Mouse (Mus musculus) urinary bladder, postnatal 25 days (tissue): ENCODE results near the gene Mapk12.
A peak's percentile ranks its signal among the peaks of the same experiment; 100 is the strongest.

Source experiments
- DNase-seq: peaks from one replicate; pipeline ENCODE4 v3.0.0; 2022; ENCODE audit warnings: low spot score

The Mapk12 gene

DNA sequence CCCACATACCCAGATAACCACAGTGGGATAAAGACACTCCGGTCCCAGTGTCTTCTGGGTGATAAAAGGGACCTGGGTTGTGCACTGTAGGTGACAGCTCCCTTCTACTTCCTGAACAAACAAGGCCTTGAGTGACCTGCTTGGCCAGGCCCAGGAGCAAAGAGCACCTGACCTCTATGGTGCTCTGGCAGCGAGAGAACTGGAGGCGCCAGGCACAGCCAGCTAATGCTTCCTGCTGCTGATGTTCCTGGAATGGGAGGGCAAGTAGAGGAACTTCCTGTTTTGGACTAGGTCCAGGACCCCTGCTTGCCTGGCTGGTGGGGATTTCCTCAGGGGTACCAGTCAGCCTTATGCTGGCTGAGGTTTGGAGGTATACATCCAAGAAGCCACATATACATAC, 29.6 kb upstream of the Mapk12 start:
- DNase-seq = no peak

GRCm38 (mm10) chr15:89169431-89169830, 28.9 kb upstream of the Mapk12 start:
- DNase-seq = peak; percentile 70

DNA sequence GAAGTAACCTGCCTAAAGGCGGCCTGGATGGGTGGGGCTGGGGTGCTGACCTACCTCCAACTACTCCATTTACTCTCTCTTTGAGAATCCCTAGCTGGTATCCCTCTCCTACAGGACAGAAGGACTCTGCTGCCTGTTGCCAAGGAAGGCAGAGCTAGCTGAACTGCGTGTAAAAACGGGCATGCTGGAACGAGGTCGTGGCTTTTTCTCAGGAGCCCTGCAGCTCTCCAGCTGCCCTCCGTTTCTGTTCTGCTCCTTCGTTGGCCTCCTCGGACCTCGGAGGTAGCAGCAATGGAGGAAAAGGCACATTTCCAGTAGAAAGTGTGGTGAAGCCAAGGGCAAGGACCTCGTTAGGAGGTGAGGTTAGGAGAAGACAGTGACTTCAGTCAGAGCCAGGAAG, 28.4 kb upstream of the Mapk12 start:
- no peak for DNase-seq

- DNase-seq = no peak
Measured at GRCm38 (mm10) chr15:89165478-89165877, 25.0 kb upstream of the Mapk12 start.

GRCm38 (mm10) chr15:89161397-89161796, 20.9 kb upstream of the Mapk12 start:
- DNase-seq = no peak

DNA sequence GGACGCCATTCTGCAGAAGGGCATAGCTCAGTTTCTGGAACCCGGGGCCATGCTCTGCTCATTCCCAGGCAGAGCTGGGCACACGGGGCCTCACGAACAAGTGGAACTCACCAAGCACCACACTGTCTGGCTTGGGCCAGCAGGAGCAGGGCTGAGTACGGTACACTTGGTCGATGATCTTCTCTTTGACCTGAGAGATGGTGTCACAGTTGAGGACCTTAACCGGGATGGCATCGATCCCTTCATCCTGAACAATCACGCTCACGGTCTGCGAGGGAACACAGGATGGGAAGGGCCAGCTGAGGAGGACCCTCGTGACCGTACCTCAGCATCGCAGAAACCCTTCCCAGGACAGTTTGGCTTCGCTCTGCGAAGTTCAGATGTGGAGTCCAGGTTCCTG, 18.0 kb upstream of the Mapk12 start:
- no peak for DNase-seq

DNA sequence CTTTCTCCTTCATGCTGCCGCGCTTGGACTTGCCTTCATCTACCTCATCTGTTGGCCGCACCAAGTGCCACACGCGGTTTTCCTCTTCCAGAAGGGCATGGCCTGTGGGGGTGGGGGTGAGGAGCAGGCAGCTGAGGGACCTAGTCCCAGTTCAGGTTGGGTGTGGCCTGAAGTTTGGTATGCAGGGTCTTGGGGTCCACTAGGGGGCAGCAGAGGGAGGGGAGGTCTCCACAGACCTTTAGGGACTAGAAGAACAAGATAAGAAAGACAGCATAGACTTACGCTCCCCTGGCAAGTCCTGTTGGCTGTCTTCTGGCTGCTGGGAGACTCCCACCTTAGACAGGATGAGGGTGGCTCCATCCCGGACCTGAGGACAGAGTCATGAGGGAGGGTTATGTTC, 17.5 kb upstream of the Mapk12 start:
- peak; percentile 64 for DNase-seq

GRCm38 (mm10) chr15:89152312-89152711, 11.8 kb upstream of the Mapk12 start:
- no peak for DNase-seq

- DNase-seq = no peak
Measured at GRCm38 (mm10) chr15:89150041-89150390, 9.5 kb upstream of the Mapk12 start.

DNA sequence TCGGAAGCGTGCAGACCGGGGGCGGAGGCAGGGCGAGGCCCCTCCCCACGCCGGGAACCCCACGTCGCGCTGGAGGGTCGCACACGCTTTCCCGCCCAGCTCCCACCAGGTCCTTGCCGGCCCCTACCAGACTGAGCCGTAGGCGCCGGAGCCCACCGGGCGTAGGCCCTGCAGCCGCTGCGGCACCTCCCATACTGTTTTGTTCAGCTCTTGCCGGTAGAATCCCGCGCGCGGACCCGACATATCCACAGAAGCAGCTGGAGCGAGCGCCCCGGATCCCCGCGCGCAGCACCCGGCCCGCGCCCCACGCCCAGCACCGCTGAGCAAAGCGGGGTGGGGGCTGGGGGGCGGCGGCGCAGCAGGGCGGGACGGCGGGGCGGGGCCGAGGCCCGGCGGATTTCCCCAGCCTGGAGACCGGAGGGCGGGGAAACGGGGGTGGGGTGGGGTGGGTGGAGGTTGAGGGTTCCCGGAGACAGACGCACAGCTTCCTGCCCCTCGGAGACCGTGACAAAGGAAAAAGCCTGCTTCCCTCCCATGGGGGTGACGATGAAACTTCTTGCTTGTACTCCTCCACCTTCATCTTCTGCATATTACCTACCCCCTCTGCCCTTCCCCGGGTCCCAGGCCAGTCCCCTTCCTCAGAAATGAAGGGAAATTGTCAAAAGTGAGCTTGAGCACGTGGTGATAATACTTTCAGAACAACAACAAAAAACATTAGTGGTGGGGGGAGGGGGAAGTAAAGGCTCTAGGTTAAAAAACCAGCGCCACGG, 9.0 kb upstream of the Mapk12 start, which contains the start of gene Mapk11:
Mapk11 (minus strand) TSS at position 358 of the 770 bp plus-strand sequence.
- DNase-seq = no peak

DNA sequence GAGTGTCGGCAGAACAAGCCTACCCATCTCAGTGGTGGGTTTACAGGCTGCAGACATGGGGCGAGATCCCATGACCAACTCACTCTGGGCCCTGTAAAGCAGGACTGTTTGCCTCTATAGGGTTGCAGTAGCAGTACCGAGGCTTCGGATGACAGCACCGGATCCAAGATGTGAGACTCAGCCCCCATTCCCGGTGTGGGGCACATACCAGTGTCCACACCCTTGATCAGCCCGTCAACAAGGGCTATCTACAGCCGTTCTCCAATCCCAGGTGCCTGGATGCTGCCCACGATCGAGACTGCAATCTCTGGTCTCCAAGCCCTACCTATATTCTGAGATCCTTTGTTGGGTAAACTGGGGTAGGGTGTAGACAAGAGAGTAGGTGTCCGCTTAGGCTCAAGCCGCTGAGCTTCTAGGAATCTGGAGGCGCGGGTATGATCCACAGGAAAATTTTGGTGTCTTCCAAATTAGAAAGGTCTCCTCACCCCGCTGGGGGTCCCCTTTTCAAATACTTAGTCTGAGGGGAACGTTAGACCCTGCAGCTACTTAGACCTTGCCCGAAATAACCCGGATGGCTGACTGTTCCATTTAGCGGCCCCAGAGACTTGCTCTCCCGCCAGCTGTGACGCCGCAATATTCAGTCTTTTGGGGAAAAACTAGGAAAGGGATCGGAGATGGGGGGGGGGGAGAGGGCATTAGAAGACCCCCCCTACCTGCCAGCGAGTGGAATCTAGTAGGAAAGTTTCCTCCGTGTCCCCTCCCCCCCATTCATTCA, 8.2 kb upstream of the Mapk12 start:
- no peak for DNase-seq

DNA sequence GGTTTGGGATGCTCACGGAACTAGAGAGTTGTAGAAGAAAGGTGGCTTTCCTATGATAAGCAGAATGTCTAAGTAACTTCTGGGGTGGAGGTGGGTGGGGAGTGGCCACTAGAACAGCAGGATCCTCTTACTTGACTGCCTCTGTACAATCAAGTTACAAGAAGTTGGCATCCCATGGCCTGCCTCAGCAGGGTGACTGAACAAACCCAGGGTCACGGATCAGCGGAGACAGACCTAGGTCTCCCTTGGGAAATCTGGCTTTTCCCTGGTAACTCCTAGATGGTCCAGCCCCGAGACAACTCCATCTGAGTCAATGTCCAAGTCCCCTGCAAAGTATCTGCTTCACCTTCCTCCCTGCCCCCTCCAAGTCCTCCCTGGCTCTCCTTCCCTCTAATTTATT, 7.4 kb upstream of the Mapk12 start:
- no peak for DNase-seq

DNA sequence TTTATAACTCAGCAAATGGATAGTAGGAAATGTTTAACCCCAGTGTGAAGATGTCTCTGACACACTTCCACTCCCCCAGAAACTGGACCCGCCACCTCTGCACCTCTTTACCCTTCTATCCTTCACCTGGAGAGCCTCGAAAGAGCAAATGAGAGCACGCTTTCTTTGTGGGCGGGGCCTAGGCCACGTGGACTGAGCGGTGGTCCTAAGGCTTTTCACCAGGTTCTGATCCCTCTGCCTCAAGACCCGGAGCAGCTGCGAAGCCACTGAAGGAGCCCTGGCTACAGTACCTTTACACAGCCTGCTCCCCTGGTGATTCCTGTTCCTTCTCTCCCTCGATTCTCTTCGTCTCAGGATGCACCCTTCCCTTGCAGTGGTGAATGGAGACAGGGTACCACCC, 7.0 kb upstream of the Mapk12 start:
- no peak for DNase-seq

DNA sequence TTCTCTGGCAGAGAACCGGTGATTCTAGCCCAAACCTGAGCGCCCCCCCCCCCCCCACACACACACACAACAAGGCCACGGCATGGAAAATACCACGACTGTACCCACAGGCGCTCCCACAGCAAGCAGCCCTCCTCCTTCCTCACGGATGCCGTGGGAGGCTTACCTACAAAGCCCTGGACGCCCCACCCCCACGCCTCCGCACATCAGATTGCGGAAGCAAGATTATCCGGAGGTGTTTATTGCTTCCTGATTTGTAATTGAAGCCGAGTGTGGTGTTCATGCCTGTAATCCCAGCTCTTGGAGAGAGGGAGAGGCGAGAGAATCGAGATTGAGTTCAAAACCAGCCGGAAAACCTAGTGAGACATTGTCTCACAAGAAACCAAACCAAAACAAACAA, 6.5 kb upstream of the Mapk12 start:
- DNase-seq = no peak

DNA sequence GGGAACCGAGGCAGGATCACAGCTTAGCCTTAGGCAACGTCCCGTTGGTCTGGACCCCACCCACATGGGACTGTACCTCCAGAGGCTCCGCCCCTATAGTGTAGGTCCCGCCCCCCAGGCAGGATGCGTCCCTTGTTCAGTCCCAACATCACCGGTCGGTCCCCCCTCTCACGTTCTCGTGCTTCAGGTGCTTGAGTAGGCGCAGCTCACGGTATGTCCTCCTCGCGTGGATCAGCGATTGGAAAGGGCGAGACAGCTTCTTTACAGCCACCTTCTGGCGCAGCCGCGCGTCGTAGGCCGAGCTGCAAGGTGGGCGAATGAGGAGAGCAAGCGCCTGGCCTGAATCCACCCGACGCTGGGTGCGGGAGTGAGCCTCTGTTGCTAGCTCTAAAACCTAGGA, 6.0 kb upstream of the Mapk12 start:
- DNase-seq = peak; percentile 58

- no peak for DNase-seq
Measured at GRCm38 (mm10) chr15:89145813-89146350, 5.4 kb upstream of the Mapk12 start.

- DNase-seq = no peak
Measured at GRCm38 (mm10) chr15:89144965-89145364, 4.5 kb upstream of the Mapk12 start.

- no peak for DNase-seq
Measured at GRCm38 (mm10) chr15:89143134-89143533, 2.6 kb upstream of the Mapk12 start.

GRCm38 (mm10) chr15:89141905-89142304, 1.4 kb upstream of the Mapk12 start:
- DNase-seq = no peak

DNA sequence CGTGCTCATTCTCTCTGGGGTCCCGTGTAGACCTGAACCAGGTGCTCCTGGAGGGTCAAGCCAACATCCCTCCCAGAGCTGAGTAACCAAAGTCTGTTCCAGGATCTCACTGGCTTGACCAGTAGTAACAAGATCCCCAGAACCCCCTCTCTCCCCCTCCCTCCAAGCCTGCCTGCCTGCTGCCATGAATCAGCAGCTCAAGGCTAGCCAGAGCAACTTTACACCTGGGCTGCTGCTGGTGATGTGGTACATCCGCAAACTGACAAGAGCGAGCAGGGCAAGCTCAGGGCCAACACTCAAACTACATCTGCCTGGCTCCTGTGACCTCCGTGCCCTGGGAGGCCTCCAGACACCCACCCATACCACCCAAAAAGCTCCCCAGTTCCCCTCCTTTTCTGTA, 940 bp upstream of the Mapk12 start:
- no peak for DNase-seq

GRCm38 (mm10) chr15:89140048-89140658, 350 bp downstream of the Mapk12 start:
- DNase-seq = peak; percentile 71

DNA sequence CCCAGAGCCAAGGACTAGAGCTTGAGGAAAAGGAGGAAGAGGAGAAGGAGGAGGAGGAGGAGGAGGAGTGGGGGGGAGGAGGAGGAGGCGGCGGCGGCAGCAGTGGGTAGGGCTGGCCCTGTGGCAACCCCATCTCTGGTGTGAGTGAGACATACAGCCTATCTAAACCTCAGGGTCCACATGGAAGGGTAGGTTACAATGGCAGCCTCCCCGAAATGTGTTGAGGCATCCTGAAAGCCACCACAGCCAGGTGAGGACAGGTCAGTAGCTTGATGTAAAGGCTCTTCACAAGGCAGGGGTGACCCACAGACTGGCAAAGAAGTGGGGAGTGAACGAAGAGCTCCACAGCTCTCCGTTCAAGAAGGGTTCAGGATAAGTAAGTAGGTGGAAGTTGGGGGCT, 2.0 kb downstream of the Mapk12 start:
- no peak for DNase-seq

DNA sequence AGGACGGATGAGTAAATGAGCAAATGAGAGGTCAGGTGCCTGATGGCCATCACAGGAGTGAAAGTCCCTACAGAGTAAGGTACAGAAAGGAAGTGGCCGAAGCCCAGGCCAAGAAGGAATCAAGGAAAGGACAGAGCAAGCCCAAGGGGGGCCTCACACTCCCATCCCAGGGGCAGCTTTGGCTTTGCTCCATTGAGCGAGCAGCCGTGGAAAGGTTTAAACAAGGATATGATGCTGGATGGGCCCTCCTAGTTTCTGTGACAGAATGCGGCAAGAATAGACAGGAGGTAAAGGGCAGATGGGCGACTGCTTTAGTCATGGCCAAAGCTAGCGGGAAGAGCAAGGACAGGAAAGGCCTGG, 2.5 kb downstream of the Mapk12 start:
- no peak for DNase-seq
